Mouse (Mus musculus) lung, adult 2 months (tissue): ENCODE data around the gene Myf6.

Experiments used
- CTCF ChIP-seq: fragments of 200-500 bp; IDR thresholded peaks from 2 replicates; pipeline ENCODE4 v1.5.1; 2011; ENCODE audit warnings: mild to moderate bottlenecking, low read length, control low read depth; ENCODE audit not compliant: insufficient read depth
- POLR2A ChIP-seq: fragments of 200-500 bp; IDR thresholded peaks from 2 replicates; pipeline ENCODE4 v1.6.1; 2011; ENCODE audit warnings: low read depth, mild to moderate bottlenecking, control low read depth, low read length, borderline replicate concordance; ENCODE audit errors: extremely low read depth

DNA sequence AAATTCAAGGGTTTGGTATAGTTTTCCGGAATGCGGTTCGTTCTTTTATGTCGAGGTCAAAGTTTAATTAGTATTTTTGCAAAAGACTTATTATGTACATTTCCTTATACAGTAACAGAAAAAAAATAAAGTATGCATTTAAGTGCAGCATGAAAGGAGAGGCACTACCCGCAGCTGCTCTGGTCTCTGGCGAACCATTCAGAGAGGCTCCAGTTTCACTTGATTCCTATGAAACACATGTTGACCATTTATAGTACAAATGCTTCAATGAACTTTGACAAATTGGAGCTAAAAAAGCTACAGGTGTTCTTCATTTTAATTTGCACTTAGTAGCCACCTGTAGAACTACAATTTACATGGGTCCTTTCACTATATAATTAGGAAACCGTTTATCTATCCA, 20.2 kb upstream of the Myf6 start:
- TF ChIP-seq CTCF (no peak), POLR2A (no peak)
